Mouse (Mus musculus): ENCODE data around the gene Serpina3a. TPM values are rescaled to one million over a fixed set of nuclear protein-coding genes. Genes with fewer than 3 reads are reported as not detected.

The Serpina3a gene
- polyA plus RNA-seq, 1 experiment from 2014 or later, result not detected

DNA sequence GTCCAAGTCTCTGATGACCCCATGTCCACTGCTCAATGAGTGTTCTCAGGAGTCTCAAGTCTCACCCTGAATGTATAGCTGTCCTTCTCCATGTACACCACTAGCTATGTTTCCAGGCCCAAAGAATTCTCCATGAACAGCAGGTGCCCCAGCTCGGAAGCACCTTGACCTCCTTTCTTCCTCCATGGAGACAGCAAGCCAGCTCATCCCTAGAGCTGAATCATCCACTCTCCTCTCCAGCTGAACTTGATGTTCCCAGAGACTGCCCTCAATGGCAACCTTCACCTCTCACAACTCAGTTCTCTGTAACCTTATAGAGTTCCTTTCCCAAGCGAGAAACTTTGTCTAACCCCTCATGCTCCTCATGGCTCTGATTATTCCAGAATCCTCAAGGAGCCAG is 33.0 kb downstream of the Serpina3a start:
- H3K36me3 ChIP-seq, result no peaks in the 10 kb centered on the region
- WGBS, result 85% methylated on average over 2 of the region's 2 CpGs
- no peaks in the 10 kb centered on the region for H3K4me1 ChIP-seq
- ATAC-seq (ENCODE audit: low FRiP score, low read depth), result no peak
- H3K9ac ChIP-seq (replicated peaks), result no peak overlapping the region
- no peak overlapping the region for H3K27ac ChIP-seq (replicated peaks)
- H3K4me3 ChIP-seq, result no peak overlapping the region
- H3K9me3 ChIP-seq, result no peaks in the 10 kb centered on the region
- no peaks in the 10 kb centered on the region for H3K27me3 ChIP-seq
- no peak overlapping the region for H3K4me2 ChIP-seq (replicated peaks)

DNA sequence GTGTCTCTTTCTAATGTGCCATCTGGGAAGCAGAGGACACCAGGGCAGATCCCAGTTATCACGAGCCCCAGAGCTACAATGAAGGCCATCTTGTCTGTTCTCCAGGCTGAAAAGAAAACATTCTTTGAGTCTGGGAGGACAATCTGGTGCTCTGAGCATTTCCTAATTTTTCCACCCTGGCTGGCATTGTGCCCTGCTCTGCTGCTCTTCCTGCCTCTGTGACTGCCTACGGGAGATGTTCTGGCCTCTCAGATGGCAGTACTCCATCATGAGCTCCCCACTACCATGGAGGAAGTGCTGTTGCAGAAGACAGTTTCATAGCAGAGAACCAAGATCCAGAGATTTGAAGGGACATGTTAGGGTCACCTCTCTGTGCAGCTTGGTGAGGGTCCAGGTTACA is 39.5 kb downstream of the Serpina3a start:
- H3K4me1 ChIP-seq, result no peaks in the 10 kb centered on the region
- H3K9me3 ChIP-seq, result no peaks in the 10 kb centered on the region
- no peak for ATAC-seq (ENCODE audit: low FRiP score, low read depth)
- 82% methylated on average over 2 of the region's 2 CpGs for WGBS
- no peak overlapping the region for H3K9ac ChIP-seq (replicated peaks)
- no peaks in the 10 kb centered on the region for H3K27me3 ChIP-seq
- no peak overlapping the region for H3K27ac ChIP-seq (replicated peaks)
- no peak overlapping the region for H3K4me2 ChIP-seq (replicated peaks)
- no peaks in the 10 kb centered on the region for H3K36me3 ChIP-seq
- H3K4me3 ChIP-seq, result no peak overlapping the region

GRCm38 (mm10) chr12:104153041-104153645 is 40.6 kb downstream of the Serpina3a start:
- no peaks in the 10 kb centered on the region for H3K4me1 ChIP-seq
- no peak for ATAC-seq (ENCODE audit: low FRiP score, low read depth)
- no peak overlapping the region for H3K4me2 ChIP-seq (replicated peaks)
- WGBS, result 86% methylated on average over 3 of the region's 3 CpGs
- no peak overlapping the region for H3K27ac ChIP-seq (replicated peaks)
- no peak overlapping the region for H3K4me3 ChIP-seq
- no peaks in the 10 kb centered on the region for H3K36me3 ChIP-seq
- no peaks in the 10 kb centered on the region for H3K27me3 ChIP-seq
- H3K9ac ChIP-seq (replicated peaks), result no peak overlapping the region
- no peaks in the 10 kb centered on the region for H3K9me3 ChIP-seq

- Histone ChIP-seq H3K36me3 (no peaks in the 10 kb centered on the region), H3K4me1 (no peaks in the 10 kb centered on the region), H3K4me2 (replicated peaks) (no peak within 1 kb of the TSS), H3K9ac (replicated peaks) (no peak within 1 kb of the TSS), H3K4me3 (no peak within 1 kb of the TSS), H3K9me3 (no peaks in the 10 kb centered on the region), H3K27ac (replicated peaks) (no peak within 1 kb of the TSS), H3K27me3 (no peaks in the 10 kb centered on the region)
- WGBS, result 90% methylated on average over 2 of the region's 2 CpGs
- no peak for ATAC-seq (ENCODE audit: low FRiP score, low read depth)
These were observed 41.1 kb downstream of the Serpina3a start, which contains the start of gene Serpina3c for GRCm38 (mm10) chr12:104153656-104154055. Gene Serpina3c, minus strand, starts transcription at chr12:104153870.

Other genes starting within 250 kb of the Serpina3a start
- gene Serpina1a, start 249.2 kb upstream of the Serpina3a start, polyA plus RNA-seq (2016; fragmentation: Nextera tagmentation; extraction: Ambion mirVana), result not detected in 2 replicates
- gene Serpina1c, start 207.8 kb upstream of the Serpina3a start, polyA plus RNA-seq (2016; fragmentation: Nextera tagmentation; extraction: Ambion mirVana), result not detected in 2 replicates
- not detected in 2 replicates for gene Serpina1e, start 153.7 kb upstream of the Serpina3a start, polyA plus RNA-seq (2016; fragmentation: Nextera tagmentation; extraction: Ambion mirVana)
- gene Serpina11, start 122.8 kb upstream of the Serpina3a start, polyA plus RNA-seq (2016; fragmentation: Nextera tagmentation; extraction: Ambion mirVana), result not detected in 2 replicates
- gene Serpina9, start 99.0 kb upstream of the Serpina3a start, polyA plus RNA-seq (2016; fragmentation: Nextera tagmentation; extraction: Ambion mirVana), result 0.05 TPM in 1 of 2 replicates, not detected in the other
- gene Serpina12, start 68.3 kb upstream of the Serpina3a start, polyA plus RNA-seq (2016; fragmentation: Nextera tagmentation; extraction: Ambion mirVana), result not detected in 2 replicates
- not detected in 2 replicates for gene Serpina5, start 11.6 kb upstream of the Serpina3a start, polyA plus RNA-seq (2016; fragmentation: Nextera tagmentation; extraction: Ambion mirVana)
- gene Serpina3b, start 15.3 kb downstream of the Serpina3a start, polyA plus RNA-seq (2016; fragmentation: Nextera tagmentation; extraction: Ambion mirVana), result not detected in 2 replicates
- gene Serpina3c, start 41.1 kb downstream of the Serpina3a start, polyA plus RNA-seq (2016; fragmentation: Nextera tagmentation; extraction: Ambion mirVana), result not detected in 2 replicates
- gene Serpina3f, start 101.8 kb downstream of the Serpina3a start, polyA plus RNA-seq (2016; fragmentation: Nextera tagmentation; extraction: Ambion mirVana), result 0.17 and 0.37 TPM in 2 replicates
- 0.19 and 0.37 TPM in 2 replicates for gene Serpina3g, start 123.5 kb downstream of the Serpina3a start, polyA plus RNA-seq (2016; fragmentation: Nextera tagmentation; extraction: Ambion mirVana)
- gene Serpina3i, start 150.4 kb downstream of the Serpina3a start, polyA plus RNA-seq (2016; fragmentation: Nextera tagmentation; extraction: Ambion mirVana), result 0.18 TPM in 1 of 2 replicates, not detected in the other
- gene Serpina3j, start 201.8 kb downstream of the Serpina3a start, polyA plus RNA-seq (2016; fragmentation: Nextera tagmentation; extraction: Ambion mirVana), result not detected in 2 replicates
- gene Serpina3k, start 225.8 kb downstream of the Serpina3a start, polyA plus RNA-seq (2016; fragmentation: Nextera tagmentation; extraction: Ambion mirVana), result not detected in 2 replicates
- gene Serpina3m, start 225.8 kb downstream of the Serpina3a start, polyA plus RNA-seq (2016; fragmentation: Nextera tagmentation; extraction: Ambion mirVana), result not detected in 2 replicates

Measured in midbrain, embryonic 12.5 days (tissue).